Mouse (Mus musculus): Measurements from ENCODE around the gene Cnbp.

DNA sequence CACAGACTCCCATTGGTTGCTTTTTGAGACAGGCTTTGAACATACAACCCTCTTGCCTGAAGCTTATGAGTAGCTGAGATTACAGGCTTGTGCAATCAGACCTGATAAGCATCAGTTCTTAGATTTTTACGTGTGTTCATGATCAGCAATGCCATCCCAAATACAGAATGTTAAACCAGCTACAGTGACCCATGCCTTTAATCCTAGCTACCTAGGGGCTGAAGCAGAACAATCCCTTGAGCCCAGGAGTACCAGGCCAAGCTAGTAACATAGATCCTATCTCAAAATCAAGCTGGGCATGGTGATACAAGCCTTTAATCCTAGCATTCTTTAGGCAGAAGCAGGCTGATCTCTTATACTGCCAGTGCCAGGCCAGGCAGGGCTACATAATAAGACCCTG is 46.9 kb downstream of the Cnbp start:
- no peak for TF ChIP-seq CTCF (conservative IDR thresholded peaks at IDR 0.05; ENCODE audit: low read length)
- TF ChIP-seq NANOG (IDR thresholded peaks at IDR 0.05; ENCODE audit: borderline replicate concordance, low read length), result no peak
- no peak for TF ChIP-seq POU5F1 (IDR thresholded peaks at IDR 0.05; ENCODE audit: borderline replicate concordance, low read length)
